Mouse (Mus musculus) heart, embryonic 12.5 days (tissue): ENCODE measurements at regions not wholly inside any gene's neighbourhood (a gene's known extent, or its start where the extent isn't known, plus 50 kb on each side); places are given as distances from the start of the nearest gene placed in this dataset.

Experiments
- ATAC-seq: fragments of 200-750 bp; cut with Nextera tagmentation; 2 replicates; pipeline ENCODE4 v1.8.0; 2017; ENCODE audit warnings: moderate TSS enrichment, moderate library complexity; ENCODE audit not compliant: insufficient number of reproducible peaks, low FRiP score
- H3K27ac ChIP-seq: fragments of 300-500 bp; sonication (generic); 2 replicates; pipeline ENCODE4 v1.5.1; 2016; ENCODE audit warnings: mild to moderate bottlenecking, moderate library complexity; ENCODE audit not compliant: poor library complexity, severe bottlenecking
- H3K27me3 ChIP-seq: fragments of 300-500 bp; sonication (generic); replicated peaks from 2 replicates; pipeline ENCODE4 v1.6.1; 2016; ENCODE audit warnings: mild to moderate bottlenecking, moderate library complexity
- H3K36me3 ChIP-seq: fragments of 300-500 bp; sonication (generic); 2 replicates; pipeline ENCODE4 v1.6.1; 2016; ENCODE audit warnings: mild to moderate bottlenecking, moderate library complexity
- H3K4me1 ChIP-seq: fragments of 300-500 bp; sonication (generic); replicated peaks from 2 replicates; pipeline ENCODE4 v1.6.1; 2016; ENCODE audit warnings: mild to moderate bottlenecking
- H3K4me2 ChIP-seq: fragments of 300-500 bp; sonication (generic); 2 replicates; pipeline ENCODE4 v1.6.1; 2016; ENCODE audit warnings: mild to moderate bottlenecking, moderate library complexity
- H3K4me3 ChIP-seq: fragments of 300-500 bp; sonication (generic); 2 replicates; pipeline ENCODE4 v1.5.1; 2016; ENCODE audit warnings: mild to moderate bottlenecking
- H3K9ac ChIP-seq: fragments of 300-500 bp; sonication (generic); 2 replicates; pipeline ENCODE4 v1.6.1; 2016; ENCODE audit warnings: mild to moderate bottlenecking, moderate library complexity
- H3K9me3 ChIP-seq: fragments of 300-500 bp; sonication (generic); replicated peaks from 2 replicates; pipeline ENCODE4 v1.6.1; 2016; ENCODE audit warnings: mild to moderate bottlenecking, moderate library complexity
- WGBS: fragments of 180-500 bp; shearing (Covaris S2); methylation state at CpG from one replicate; pipeline ENCODE4 v1.1.7; 2016; 5-methylcytosine and 5-hydroxymethylcytosine counted together

DNA sequence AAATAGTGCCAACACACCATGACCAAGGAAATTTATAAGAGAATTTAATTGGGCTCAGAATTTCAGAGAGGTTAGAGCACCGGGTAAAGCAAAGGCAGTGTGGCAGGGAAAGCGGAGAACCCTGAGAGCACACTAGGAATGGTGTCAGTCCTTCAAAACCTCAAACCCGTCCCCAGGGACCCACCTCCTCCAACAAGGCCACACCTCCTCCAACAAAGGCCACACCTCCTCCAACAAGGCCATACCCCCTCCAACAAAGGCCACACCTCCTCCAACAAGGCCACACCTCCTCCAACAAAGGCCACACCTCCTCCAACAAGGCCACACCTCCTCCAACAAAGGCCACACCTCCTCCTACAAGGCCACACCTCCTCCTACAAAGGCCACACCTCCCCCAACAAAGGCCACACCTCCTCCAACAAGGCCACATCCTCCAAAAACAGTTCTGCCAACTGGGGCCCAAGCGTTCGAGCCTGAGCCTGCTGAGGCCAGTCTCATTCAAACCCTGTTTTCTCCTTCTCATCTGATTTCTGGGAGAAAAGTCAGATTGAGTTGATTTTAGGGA is 109.8 kb upstream of the Zfp217 start:
- 0 out of 2 replicates have a peak, but pooled peaks cover 3% of the 10 kb centered on the region for H3K9me3 ChIP-seq
- WGBS: 79% methylated on average over 5 of the region's 5 CpGs
- H3K27me3 ChIP-seq: no peaks in the 10 kb centered on the region
- ATAC-seq: no peak
- no peak overlapping the region for H3K4me2 ChIP-seq
- no peak overlapping the region for H3K9ac ChIP-seq
- no peak overlapping the region for H3K4me3 ChIP-seq
- H3K4me1 ChIP-seq: 0 out of 2 replicates have a peak, but pooled peaks cover 1% of the 10 kb centered on the region
- no peak overlapping the region for H3K27ac ChIP-seq
- H3K36me3 ChIP-seq: no peaks in the 10 kb centered on the region

- 0 out of 2 replicates have a peak, but pooled peaks cover 3% of the 10 kb centered on the region for H3K9me3 ChIP-seq
- no peaks in the 10 kb centered on the region for H3K36me3 ChIP-seq
- no peak overlapping the region for H3K4me2 ChIP-seq
- no peak overlapping the region for H3K27ac ChIP-seq
- no peak overlapping the region for H3K4me3 ChIP-seq
- WGBS: 83% methylated on average over 5 of the region's 5 CpGs
- H3K4me1 ChIP-seq: 0 out of 2 replicates have a peak, but pooled peaks cover 6% of the 10 kb centered on the region
- ATAC-seq: no peak
- no peaks in the 10 kb centered on the region for H3K27me3 ChIP-seq
- H3K9ac ChIP-seq: no peak overlapping the region
These were observed 108.1 kb upstream of the Zfp217 start for GRCm38 (mm10) chr2:170255997-170256396.

GRCm38 (mm10) chr2:170255533-170255932 is 107.6 kb upstream of the Zfp217 start:
- Histone ChIP-seq H3K9ac (no peak overlapping the region), H3K27ac (no peak overlapping the region), H3K36me3 (no peaks in the 10 kb centered on the region), H3K9me3 (0 out of 2 replicates have a peak, but pooled peaks cover under 1% of the 10 kb centered on the region), H3K27me3 (no peaks in the 10 kb centered on the region), H3K4me2 (no peak overlapping the region), H3K4me3 (no peak overlapping the region), H3K4me1 (0 out of 2 replicates have a peak, but pooled peaks cover 6% of the 10 kb centered on the region)
- 82% methylated on average over 2 of the region's 2 CpGs for WGBS
- no peak for ATAC-seq

- no peaks in the 10 kb centered on the region for H3K36me3 ChIP-seq
- H3K4me3 ChIP-seq: no peak overlapping the region
- H3K9ac ChIP-seq: no peak overlapping the region
- no peak overlapping the region for H3K4me2 ChIP-seq
- no peaks in the 10 kb centered on the region for H3K27me3 ChIP-seq
- no peak for ATAC-seq
- H3K27ac ChIP-seq: no peak overlapping the region
- 0 out of 2 replicates have a peak, but pooled peaks cover 6% of the 10 kb centered on the region for H3K4me1 ChIP-seq
- WGBS: 78% methylated on average over 9 of the region's 9 CpGs
- no peaks in the 10 kb centered on the region for H3K9me3 ChIP-seq
These were observed 106.0 kb upstream of the Zfp217 start for GRCm38 (mm10) chr2:170253681-170254440.

GRCm38 (mm10) chr2:170252255-170253034 is 104.5 kb upstream of the Zfp217 start:
- WGBS: 50% methylated on average over 14 of the region's 14 CpGs
- H3K27ac ChIP-seq: no peak overlapping the region
- no peak overlapping the region for H3K4me2 ChIP-seq
- no peak overlapping the region for H3K4me3 ChIP-seq
- no peak overlapping the region for H3K9ac ChIP-seq
- no peak for ATAC-seq
- no peaks in the 10 kb centered on the region for H3K36me3 ChIP-seq
- peaks cover 10% of the 10 kb centered on the region; the same call in 1 of the 2 replicates for H3K4me1 ChIP-seq
- H3K9me3 ChIP-seq: no peaks in the 10 kb centered on the region
- H3K27me3 ChIP-seq: no peaks in the 10 kb centered on the region

GRCm38 (mm10) chr2:170250680-170251079 is 102.8 kb upstream of the Zfp217 start:
- ATAC-seq: no peak
- Histone ChIP-seq H3K9me3 (no peaks in the 10 kb centered on the region), H3K9ac (no peak overlapping the region), H3K36me3 (no peaks in the 10 kb centered on the region), H3K4me2 (no peak overlapping the region), H3K27ac (no peak overlapping the region), H3K4me1 (peaks cover 10% of the 10 kb centered on the region; the same call in 1 of the 2 replicates), H3K4me3 (no peak overlapping the region), H3K27me3 (peaks cover 5% of the 10 kb centered on the region; the same call in 1 of the 2 replicates)
- 95% methylated on average over 2 of the region's 2 CpGs for WGBS

DNA sequence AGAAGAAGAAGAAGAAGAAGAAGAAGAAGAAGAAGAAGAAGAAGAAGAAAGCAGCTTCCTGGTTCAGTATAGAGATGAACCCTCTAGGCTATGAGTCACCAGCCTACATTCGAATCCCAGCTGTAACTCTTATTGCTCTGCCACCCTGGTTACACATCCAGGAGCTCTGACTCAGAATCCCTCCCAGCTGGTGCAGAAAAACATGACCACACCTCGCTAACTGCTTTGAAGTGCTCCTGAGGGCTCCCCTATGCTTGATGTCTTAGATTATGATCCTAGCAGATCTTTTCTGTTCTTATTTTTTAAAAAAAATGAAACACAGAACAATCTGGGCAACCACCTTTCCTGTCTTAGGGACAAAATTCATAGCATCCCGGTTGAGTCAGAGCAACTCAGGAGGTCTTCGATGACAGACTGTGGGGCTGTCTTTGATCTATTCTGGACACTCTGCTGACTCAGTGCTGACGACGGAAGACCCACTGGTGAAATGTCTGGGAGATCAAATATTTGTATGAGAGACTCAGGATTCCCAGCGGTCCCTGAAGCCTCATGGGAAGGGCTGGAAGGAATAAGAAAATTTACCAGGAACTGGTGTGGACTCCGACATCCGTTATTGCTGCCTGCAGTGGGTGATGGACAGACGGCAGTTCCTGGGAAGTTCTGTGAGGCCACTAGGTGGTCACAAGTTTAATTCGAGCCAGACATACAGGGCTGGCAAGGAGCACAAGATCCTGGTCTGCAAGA is 100.0 kb upstream of the Zfp217 start:
- H3K4me1 ChIP-seq: peaks cover 10% of the 10 kb centered on the region; the same call in 1 of the 2 replicates
- no peak overlapping the region for H3K4me3 ChIP-seq
- H3K4me2 ChIP-seq: no peak overlapping the region
- peaks cover 8% of the 10 kb centered on the region; the same call in 1 of the 2 replicates for H3K27me3 ChIP-seq
- WGBS: 38% methylated on average over 11 of the region's 11 CpGs
- no peaks in the 10 kb centered on the region for H3K9me3 ChIP-seq
- H3K27ac ChIP-seq: no peak overlapping the region
- no peaks in the 10 kb centered on the region for H3K36me3 ChIP-seq
- no peak overlapping the region for H3K9ac ChIP-seq
- no peak for ATAC-seq

DNA sequence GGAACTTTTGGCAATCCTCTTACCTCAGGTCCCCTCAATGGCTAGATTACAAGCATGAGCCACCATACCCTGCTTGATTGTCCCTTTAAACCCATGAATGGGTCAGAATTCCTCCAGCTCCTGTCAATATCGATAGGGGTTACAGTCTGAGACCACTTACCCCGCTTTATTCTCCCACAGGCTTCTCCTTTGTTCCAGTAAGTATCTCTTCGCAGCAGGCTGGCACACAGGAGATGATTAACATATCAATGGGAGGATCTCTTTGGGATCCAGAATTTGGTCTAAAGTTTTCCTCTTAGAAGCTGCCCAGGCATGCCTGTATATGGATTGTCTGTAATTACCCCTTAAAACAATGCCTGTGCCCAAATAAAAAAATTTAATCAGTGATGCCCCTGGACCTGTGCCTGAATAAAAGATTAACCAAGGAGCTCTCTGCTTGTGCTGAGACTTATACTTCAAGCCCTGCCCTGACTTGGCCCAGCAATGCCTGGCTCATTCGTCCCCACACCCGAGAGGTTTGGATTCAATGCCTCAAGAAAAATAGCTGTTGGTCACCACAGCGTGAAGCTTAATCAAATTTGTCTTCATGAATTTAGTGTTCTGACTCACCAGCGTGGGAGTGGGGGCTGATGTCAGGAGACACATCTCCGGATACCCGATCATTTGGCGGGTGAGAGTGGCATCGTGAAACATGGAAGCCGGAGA is 97.9 kb upstream of the Zfp217 start:
- Histone ChIP-seq H3K4me2 (no peak overlapping the region), H3K36me3 (no peaks in the 10 kb centered on the region), H3K27me3 (peaks cover 8% of the 10 kb centered on the region; the same call in 1 of the 2 replicates), H3K27ac (no peak overlapping the region), H3K4me3 (no peak overlapping the region), H3K9me3 (no peaks in the 10 kb centered on the region), H3K4me1 (peaks cover 3% of the 10 kb centered on the region; the same call in 1 of the 2 replicates), H3K9ac (no peak overlapping the region)
- ATAC-seq: no peak
- 49% methylated on average over 12 of the region's 12 CpGs for WGBS

DNA sequence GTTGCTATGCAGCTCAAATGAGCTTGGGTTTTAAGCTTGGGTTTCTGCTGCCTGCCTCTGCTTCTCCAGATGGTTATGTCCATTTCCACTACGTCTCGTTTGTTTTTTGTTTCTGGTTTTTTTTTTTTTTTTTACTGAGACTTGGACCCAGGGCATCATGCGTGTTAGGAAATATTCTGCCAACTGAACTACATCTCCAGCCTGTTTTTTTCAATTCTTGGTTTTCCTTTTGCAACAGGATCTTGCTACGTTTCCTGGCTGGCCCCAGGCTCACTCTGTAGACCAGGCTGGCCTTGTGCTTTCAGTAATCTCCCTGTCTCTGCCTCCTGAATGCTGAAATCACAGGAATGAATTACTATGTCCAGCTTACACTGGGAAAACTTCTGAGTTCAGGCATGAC is 96.2 kb upstream of the Zfp217 start:
- H3K27me3 ChIP-seq: peaks cover 8% of the 10 kb centered on the region; the same call in 1 of the 2 replicates
- H3K36me3 ChIP-seq: no peaks in the 10 kb centered on the region
- ATAC-seq: no peak
- H3K4me1 ChIP-seq: peaks cover 3% of the 10 kb centered on the region; the same call in 1 of the 2 replicates
- 77% methylated on average over 4 of the region's 4 CpGs for WGBS
- H3K4me2 ChIP-seq: no peak overlapping the region
- H3K9me3 ChIP-seq: no peaks in the 10 kb centered on the region
- no peak overlapping the region for H3K4me3 ChIP-seq
- H3K27ac ChIP-seq: no peak overlapping the region
- no peak overlapping the region for H3K9ac ChIP-seq

DNA sequence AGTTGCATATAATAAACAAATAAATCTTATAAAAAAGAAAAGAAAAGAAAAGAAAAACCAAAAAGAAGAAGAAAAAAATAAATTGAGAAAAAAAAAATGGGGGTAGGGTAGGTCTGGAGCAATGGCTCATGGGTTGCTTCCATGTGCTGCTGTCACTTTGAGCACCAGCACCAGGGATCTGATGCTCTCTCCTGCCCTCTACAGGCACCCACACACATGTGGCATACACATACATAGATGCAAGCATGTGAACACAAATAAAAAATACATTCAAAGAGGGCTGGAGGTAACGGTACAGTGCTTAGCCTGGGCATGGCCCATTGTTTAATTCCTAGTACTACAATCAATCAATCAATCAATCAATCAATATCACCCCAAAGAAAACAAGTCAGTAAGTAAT is 90.1 kb upstream of the Zfp217 start:
- Histone ChIP-seq H3K9me3 (no peaks in the 10 kb centered on the region), H3K27me3 (no peaks in the 10 kb centered on the region), H3K9ac (no peak overlapping the region), H3K4me2 (no peak overlapping the region), H3K36me3 (no peaks in the 10 kb centered on the region), H3K4me3 (no peak overlapping the region), H3K4me1 (no peaks in the 10 kb centered on the region), H3K27ac (no peak overlapping the region)
- no peak for ATAC-seq
- 62% methylated on average over 1 of the region's 1 CpGs for WGBS
